Mouse (Mus musculus): Measurements from ENCODE around the gene Kirrel3.

Gene Kirrel3

GRCm38 (mm10) chr9:34507164-34507563 is 21.5 kb downstream of the Kirrel3 start:
- no peak for DNase-seq (ENCODE audit: low read depth, low spot score)

GRCm38 (mm10) chr9:34518861-34519260 is 33.2 kb downstream of the Kirrel3 start:
- DNase-seq (ENCODE audit: low read depth, low spot score): no peak

DNA sequence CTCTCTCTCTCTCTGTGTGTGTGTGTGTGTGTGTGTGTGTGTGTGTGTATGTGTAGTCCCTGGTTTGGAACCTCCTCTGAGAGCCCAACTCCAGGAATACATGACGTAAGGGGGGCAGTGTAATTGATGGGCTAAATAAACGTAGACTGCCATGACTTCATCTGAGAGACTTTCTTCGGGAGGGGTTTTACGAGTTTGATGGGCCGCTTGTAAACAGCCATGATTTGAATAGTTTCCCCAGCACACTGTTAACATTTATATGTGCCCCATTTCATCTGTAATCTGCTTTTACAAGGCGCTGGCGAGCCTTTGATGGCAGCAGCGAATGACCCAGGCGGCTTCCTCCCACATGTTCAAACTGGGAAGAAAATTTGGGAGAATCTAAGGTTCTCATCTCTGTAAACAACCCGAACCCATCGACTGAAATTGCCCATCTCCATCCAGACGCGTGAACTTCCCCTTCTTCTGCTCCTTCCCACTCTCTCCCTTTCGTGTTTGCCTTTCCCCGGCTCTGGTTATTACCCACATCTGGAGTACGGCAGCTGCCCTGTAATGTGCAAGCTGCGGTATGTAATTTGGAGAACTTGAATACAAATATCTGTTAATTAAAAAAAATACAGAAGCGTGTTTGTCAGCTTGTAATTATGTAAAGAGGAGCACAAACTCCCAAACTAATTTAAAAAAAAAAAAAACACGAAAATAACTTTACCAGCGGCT is 34.7 kb downstream of the Kirrel3 start:
- DNase-seq (ENCODE audit: low read depth, low spot score): no peak

DNA sequence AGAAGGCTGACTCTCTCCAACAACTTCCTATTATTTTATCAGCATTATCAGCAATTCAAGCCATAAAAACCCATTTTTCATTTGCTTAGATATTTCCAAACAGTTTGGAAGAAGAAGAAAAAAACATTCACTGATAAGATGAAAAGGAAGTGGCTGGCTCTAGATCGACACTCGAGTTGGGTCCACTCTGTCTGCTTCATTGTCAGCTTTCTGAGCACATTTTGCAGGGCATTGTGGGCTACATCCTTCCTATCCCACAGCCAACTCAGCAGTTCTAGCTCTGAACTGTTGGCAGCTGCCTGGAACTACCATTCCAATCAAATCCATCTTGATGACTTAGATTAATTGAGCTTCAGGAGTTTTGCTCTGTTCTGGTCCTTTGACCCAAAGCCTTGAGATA is 40.0 kb downstream of the Kirrel3 start:
- no peak for DNase-seq (ENCODE audit: low read depth, low spot score)

- no peak for DNase-seq (ENCODE audit: low read depth, low spot score)
These were observed 53.1 kb downstream of the Kirrel3 start for GRCm38 (mm10) chr9:34538591-34539335.

DNA sequence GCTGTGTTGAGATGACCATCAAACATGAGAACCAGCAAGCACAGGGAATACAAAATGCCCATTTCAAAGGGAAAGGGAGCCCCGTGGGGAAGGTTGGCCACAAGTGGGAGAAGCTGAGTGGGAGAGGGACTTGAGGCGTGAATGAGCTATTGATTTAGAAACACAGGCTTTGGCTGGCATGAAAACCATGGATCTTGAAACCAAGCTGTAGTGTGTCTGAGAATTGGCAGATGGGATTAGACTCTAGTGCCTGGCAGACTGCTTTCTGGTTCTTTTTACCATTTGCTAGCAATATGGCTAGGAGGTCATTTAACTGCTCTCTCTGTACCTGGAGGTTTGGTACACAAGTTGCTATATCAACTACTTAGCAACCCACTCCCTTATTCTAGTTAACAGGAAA is 56.2 kb downstream of the Kirrel3 start:
- no peak for DNase-seq (ENCODE audit: low read depth, low spot score)

DNA sequence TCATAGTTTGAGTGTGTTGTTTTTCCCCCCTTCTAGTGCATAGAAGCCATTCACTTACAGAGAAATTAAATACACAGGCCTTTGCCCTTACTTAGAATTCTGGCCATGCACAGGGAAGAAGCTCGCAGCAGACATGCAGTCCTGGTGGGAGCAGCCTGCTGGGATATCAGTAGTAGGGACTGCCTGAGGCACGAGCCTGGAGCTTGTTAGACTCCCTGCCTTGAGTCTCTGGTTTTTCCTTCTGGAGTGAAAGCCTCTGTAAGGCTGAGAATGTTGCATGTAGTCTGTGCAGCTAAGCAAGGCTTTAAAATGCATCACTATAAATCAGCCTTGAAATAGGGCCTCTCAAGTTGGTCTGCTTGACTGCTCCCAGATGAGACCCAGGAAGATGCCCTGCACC is 70.0 kb downstream of the Kirrel3 start:
- no peak for DNase-seq (ENCODE audit: low read depth, low spot score)

- DNase-seq (ENCODE audit: low read depth, low spot score): no peak
These were observed 72.2 kb downstream of the Kirrel3 start for GRCm38 (mm10) chr9:34557846-34558245.

GRCm38 (mm10) chr9:34558291-34558899 is 72.7 kb downstream of the Kirrel3 start:
- no peak for DNase-seq (ENCODE audit: low read depth, low spot score)

DNA sequence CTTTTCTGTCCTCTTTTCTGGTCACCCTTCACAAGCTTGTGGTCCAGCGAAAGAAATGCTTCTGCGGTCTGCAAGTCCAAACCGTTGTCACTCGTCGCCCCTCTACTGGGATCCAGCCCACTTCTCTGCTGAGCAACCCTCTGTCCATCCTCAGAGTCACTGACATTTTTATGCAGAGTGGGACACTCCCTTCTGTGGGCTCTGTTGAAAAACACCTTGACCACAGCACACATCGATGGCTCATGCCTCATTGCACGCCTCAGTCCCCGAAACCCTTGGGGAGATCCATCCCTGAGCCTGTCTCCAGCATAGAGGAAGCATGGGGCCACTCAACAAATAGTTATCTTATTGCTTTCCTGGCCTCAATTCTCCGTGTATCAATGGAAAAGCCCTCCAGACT is 73.4 kb downstream of the Kirrel3 start:
- DNase-seq (ENCODE audit: low read depth, low spot score): no peak

DNA sequence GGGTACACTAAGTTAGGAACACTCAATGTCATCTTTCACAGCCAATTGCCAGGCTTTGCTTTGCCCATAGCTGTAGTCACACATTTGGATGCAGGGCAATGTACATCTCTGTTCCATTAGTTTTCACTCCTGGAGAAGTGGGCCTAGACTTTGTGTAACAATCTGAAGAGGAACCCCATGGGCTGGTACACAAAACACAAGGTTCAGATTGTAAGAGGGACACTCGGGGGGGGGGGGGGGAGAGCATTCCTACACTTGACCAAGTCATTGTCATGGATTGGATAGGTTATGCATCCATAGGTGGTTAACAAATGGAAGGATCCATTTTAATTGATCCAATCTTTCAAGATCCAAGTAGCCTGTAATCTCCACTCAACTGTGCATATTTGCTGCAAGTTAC is 75.6 kb downstream of the Kirrel3 start:
- no peak for DNase-seq (ENCODE audit: low read depth, low spot score)

DNA sequence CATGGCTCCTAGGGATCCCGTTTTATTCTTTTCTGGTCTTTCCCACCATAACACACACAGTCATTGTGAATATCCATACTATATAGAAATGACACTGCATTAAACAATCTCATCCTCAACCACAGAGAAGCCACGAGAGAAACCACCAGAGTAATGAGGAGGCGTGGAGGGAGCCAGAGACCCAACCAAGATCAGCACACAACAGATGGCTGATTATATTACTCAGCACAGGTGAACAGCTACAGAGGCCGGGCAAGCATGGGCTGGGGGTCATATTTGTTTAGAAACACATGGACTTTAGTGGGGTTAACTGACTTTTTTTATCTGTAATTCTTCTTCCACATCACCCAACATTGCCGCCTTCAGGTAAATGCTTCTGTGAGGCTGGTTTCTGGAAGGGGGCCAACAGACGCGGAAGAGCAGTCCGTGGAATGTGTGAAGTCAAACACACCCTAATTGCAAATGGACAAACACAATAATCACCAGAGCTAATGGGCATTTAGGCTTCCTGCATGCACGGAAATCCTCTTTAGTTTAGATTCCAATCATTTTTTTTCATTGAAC is 76.8 kb downstream of the Kirrel3 start:
- DNase-seq (ENCODE audit: low read depth, low spot score): no peak

- no peak for DNase-seq (ENCODE audit: low read depth, low spot score)
These were observed 88.2 kb downstream of the Kirrel3 start for GRCm38 (mm10) chr9:34573906-34574305.

DNA sequence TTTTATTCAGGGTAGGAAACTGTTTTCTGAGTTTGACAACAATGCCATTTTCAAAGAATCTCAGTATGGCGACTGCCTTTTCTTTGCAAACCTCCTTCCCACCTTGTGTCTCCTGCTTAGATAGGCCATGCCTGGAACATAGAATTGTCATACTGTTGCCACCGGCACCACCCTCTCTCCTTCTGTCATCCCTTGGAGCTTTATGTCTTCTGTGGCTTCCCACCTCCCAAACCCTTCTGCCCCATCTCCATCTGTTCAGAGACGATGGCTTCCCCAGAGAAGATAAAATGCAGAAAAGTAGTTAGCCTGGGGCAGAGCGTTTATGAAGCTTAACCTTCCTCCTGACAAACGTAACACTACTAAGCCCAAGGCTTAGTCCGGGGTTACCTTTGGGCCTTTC is 88.9 kb downstream of the Kirrel3 start:
- no peak for DNase-seq (ENCODE audit: low read depth, low spot score)

DNA sequence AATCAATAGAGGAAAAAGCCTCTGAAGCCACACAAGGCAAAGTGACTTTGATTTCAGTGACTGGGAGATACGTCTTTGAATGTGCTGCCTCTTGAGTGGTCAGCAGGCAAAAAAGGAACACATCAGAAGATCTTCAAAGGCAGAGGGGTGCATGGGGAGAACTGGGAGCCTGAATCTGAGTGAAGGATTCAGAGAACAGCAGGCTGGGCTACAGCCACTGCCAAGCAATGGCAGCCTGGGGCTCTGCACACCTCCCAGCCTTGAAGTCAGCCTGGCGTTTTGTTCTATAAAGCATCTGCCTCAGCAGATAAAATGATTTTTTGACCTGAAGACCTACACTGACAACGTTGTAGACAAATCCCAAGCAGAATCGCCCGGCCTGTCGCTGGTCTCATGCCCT is 93.5 kb downstream of the Kirrel3 start:
- DNase-seq (ENCODE audit: low read depth, low spot score): no peak

GRCm38 (mm10) chr9:34580059-34580458 is 94.4 kb downstream of the Kirrel3 start:
- DNase-seq (ENCODE audit: low read depth, low spot score): no peak

GRCm38 (mm10) chr9:34582496-34582895 is 96.8 kb downstream of the Kirrel3 start:
- DNase-seq (ENCODE audit: low read depth, low spot score): no peak

GRCm38 (mm10) chr9:34585487-34585886 is 99.8 kb downstream of the Kirrel3 start:
- no peak for DNase-seq (ENCODE audit: low read depth, low spot score)

GRCm38 (mm10) chr9:34586080-34586479 is 100.4 kb downstream of the Kirrel3 start:
- DNase-seq (ENCODE audit: low read depth, low spot score): no peak

GRCm38 (mm10) chr9:34589799-34590198 is 104.1 kb downstream of the Kirrel3 start:
- no peak for DNase-seq (ENCODE audit: low read depth, low spot score)

GRCm38 (mm10) chr9:34592073-34592610 is 106.4 kb downstream of the Kirrel3 start:
- no peak for DNase-seq (ENCODE audit: low read depth, low spot score)

DNA sequence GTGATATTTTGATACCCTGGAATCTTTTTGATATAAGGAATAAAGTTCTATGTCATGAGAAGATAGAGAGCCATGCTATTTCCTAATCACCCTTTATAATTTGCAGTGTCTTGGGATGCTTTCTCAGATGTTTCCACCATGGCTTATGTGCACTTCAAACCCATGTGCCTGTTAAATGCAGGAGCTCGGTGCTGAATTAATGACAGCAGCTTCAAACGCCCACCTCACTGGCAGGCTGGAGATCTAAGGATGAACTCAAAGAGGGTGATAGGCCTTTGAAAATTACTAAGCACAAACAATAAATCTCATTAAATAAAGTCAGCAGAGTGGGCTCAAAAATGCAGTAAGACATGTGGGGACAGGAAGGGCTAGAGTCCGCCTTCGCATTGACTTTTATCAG is 108.2 kb downstream of the Kirrel3 start:
- DNase-seq (ENCODE audit: low read depth, low spot score): no peak
